Mouse (Mus musculus) left cerebral cortex, postnatal 10 days (tissue): ENCODE data around the gene Fam214a. TPM values are rescaled to one million over a fixed set of nuclear protein-coding genes. Genes with fewer than 3 reads are reported as not detected.

Experiments
- DNase-seq, 2 experiments: peaks; one replicate each; pipeline ENCODE4 v3.0.0; 2021 to 2022; ENCODE audit warnings: low spot score in 2 of 2, mixed read lengths in 1 of 2; ENCODE audit errors: extremely low spot score in 1 of 2
- intact Hi-C: fragments of 180-260 bp; cut with DNase I; formaldehyde crosslinking; loops from one replicate; pipeline ENCODE4 v1.15.1; 2025
- total RNA-seq, 2 experiments: library from RNA; stranded (reverse); gene quantifications; 2 replicates each; pipeline ENCODE4 v1.2.3; 2021

Gene Fam214a
- total RNA-seq, 2 experiments from 2014 or later = 25.9 to 33.9 TPM

- intact Hi-C loops = no loop called here
- DNase-seq = no peak
Measured at GRCm38 (mm10) chr9:75004203-75004602, 51.5 kb downstream of the Fam214a start.

- DNase-seq = no peak
- intact Hi-C loops = no loop called here
Measured at GRCm38 (mm10) chr9:75016591-75016990, 63.9 kb downstream of the Fam214a start.

- no peak for DNase-seq
- intact Hi-C loops = no loop called here
Measured at GRCm38 (mm10) chr9:75019181-75019580, 66.5 kb downstream of the Fam214a start.

GRCm38 (mm10) chr9:75019592-75019991 is 66.9 kb downstream of the Fam214a start:
- no peak for DNase-seq
- intact Hi-C loops = no loop called here

GRCm38 (mm10) chr9:75020561-75020960 is 67.9 kb downstream of the Fam214a start:
- intact Hi-C loops = no loop called here
- DNase-seq = no peak

GRCm38 (mm10) chr9:75022546-75022945 is 69.9 kb downstream of the Fam214a start:
- DNase-seq = no peak
- intact Hi-C loops = no loop called here

GRCm38 (mm10) chr9:75023150-75023894 is 70.6 kb downstream of the Fam214a start:
- intact Hi-C loops = no loop called here
- DNase-seq = no peak

GRCm38 (mm10) chr9:75024089-75024488 is 71.4 kb downstream of the Fam214a start:
- DNase-seq = no peak
- intact Hi-C loops = no loop called here

GRCm38 (mm10) chr9:75025689-75026088 is 73.0 kb downstream of the Fam214a start:
- no peak for DNase-seq
- intact Hi-C loops = no loop called here

GRCm38 (mm10) chr9:75032408-75032807 is 79.7 kb downstream of the Fam214a start:
- no peak for DNase-seq
- intact Hi-C loops = no loop called here

GRCm38 (mm10) chr9:75033141-75033540 is 80.5 kb downstream of the Fam214a start:
- no peak for DNase-seq

GRCm38 (mm10) chr9:75034691-75035090 is 82.0 kb downstream of the Fam214a start:
- no peak for DNase-seq
- intact Hi-C loops = loop anchor here (5.0 kb wide), 1 partner anchor 127 kb away; no protein-coding TSS in a partner anchor

More at GRCm38 (mm10) chr9:75033141-75033540, 80.5 kb downstream of the Fam214a start:
- intact Hi-C loops = no loop called here

GRCm38 (mm10) chr9:75035944-75036343 is 83.3 kb downstream of the Fam214a start:
- intact Hi-C loops = loop anchor here (5.0 kb wide), 1 partner anchor 129 kb away; no protein-coding TSS in a partner anchor
- no peak for DNase-seq

- DNase-seq = peak; percentile 82 to 89
- intact Hi-C loops = loop anchor here (5.0 kb wide), 1 partner anchor 130 kb away; no protein-coding TSS in a partner anchor
Measured at GRCm38 (mm10) chr9:75037451-75038356, 85.0 kb downstream of the Fam214a start, which contains the start of gene Arpp19. Gene Arpp19 (plus strand): TSS chr9:75037614.

GRCm38 (mm10) chr9:75038357-75038688 is 85.6 kb downstream of the Fam214a start:
- DNase-seq = no peak
- intact Hi-C loops = loop anchor here (5.0 kb wide), 1 partner anchor 131 kb away; no protein-coding TSS in a partner anchor

- intact Hi-C loops = no loop called here
- DNase-seq = no peak
Measured at GRCm38 (mm10) chr9:75040566-75040965, 87.9 kb downstream of the Fam214a start.

- no peak for DNase-seq
- intact Hi-C loops = no loop called here
Measured at GRCm38 (mm10) chr9:75041840-75042525, 89.3 kb downstream of the Fam214a start.

- intact Hi-C loops = no loop called here
- DNase-seq = no peak
Measured at GRCm38 (mm10) chr9:75043191-75043590, 90.5 kb downstream of the Fam214a start.

- DNase-seq = no peak
- intact Hi-C loops = no loop called here
Measured at GRCm38 (mm10) chr9:75047079-75047478, 94.4 kb downstream of the Fam214a start.
